Comparison of ENCODE assay signal across 11 mouse cellular contexts in the genomic region with DNA sequence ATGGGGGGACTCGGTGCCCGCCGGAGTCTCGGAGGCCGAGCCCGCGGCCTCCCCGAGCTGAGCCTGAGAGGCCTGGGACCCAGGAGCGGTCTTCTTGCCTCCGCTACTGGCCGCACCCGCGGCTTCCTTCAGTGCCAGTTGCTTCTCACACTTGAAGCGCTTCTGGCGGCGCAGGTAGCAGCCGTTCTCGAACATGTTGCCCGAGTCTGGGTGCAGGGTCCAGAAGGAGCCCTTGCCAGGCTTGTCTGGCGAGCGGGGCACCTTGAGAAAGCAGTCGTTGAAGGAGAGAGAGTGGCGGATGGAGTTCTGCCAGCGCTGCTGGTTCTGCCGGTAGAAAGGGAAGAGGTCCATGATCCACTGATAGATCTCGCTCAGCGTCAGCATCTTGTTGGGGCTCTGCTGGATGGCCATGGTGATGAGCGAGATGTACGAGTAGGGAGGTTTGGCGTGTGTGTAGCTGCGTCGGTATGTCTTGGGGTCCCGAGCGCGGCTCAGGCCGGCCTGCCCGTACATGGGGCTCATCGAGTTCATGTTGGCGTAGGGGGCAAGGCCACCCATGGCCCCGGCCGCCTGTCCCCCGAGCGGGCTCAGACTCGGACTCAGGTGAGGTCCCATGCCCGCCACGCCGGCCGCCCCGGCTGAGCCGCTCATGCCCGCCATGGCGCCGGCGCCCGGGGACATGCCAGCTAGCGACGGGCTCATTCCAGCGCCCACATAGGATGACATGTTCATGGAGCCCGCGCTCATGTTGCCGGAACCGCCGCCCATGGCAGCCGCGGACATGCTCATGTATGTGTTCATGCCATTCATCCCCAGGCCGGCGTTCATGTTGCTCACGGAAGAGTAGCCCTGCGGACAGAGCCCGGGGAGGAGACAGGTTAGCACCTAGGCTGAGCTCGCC. TPM values are rescaled to one million over a fixed set of nuclear protein-coding genes. Genes with fewer than 3 reads are reported as not detected.
DNase-seq lines count a peak whose midpoint lies in the region; ATAC-seq and TF ChIP-seq lines count a peak whose summit lies in the region.
"Had no signal": no experiment of that assay in that cellular context is flagged by ENCODE, and none has a peak within 500 bp of the region (broad histone marks: within the 10 kb centered on the region; RNA-seq: fewer than 3 reads in every experiment).

No protein-coding gene starts in this region.

- intact Hi-C loops in heart, postnatal 36 days (cut with DNase I) = no loop called here

- no peak for DNase-seq in heart, postnatal 36 days
- DNase-seq in R1 (ENCODE audit: low read depth, low spot score) = peak; percentile 43
- DNase-seq in intestine, embryonic 14.5 days (ENCODE audit: low spot score) = peak; percentile 70
- no peak for DNase-seq in midbrain, postnatal 0 days (ENCODE audit: low spot score)
- DNase-seq in urinary bladder, postnatal 25 days (ENCODE audit: low spot score) = no peak
- DNase-seq in left cerebral cortex, adult 8-10 months (ENCODE audit: low spot score in 2 of 2) = no peak
- DNase-seq in layer of hippocampus, adult 8-10 months (ENCODE audit: low spot score in 2 of 2) = no peak
- DNase-seq: cerebellum, adult 11-12 months; kidney, adult 8-10 months had no signal

- peak overlapping the region; percentile 49 for H3K4me3 ChIP-seq in heart, embryonic 11.5 days (ENCODE audit: low read depth, low read length)
- peak overlapping the region; percentile 41 for H3K4me3 ChIP-seq in intestine, embryonic 14.5 days (ENCODE audit: low read depth, low read length)
- H3K4me3 ChIP-seq in midbrain, postnatal 0 days (ENCODE audit: low read depth, low read length) = peak overlapping the region; percentile 24; the same call in 1 of the 2 replicates

- TF ChIP-seq CTCF in midbrain, postnatal 0 days (IDR thresholded peaks at IDR 0.05) = no peak

- no peaks in the 10 kb centered on the region for H3K36me3 ChIP-seq in heart, embryonic 11.5 days (ENCODE audit: control insufficient read depth, insufficient read depth, low read length)
- no peaks in the 10 kb centered on the region for H3K36me3 ChIP-seq in intestine, embryonic 14.5 days (ENCODE audit: control insufficient read depth, insufficient read depth, low read length)
- no peaks in the 10 kb centered on the region for H3K36me3 ChIP-seq in midbrain, postnatal 0 days (ENCODE audit: insufficient read depth, low read length)

- 0 out of 2 replicates have a peak, but pooled peaks cover 10% of the 10 kb centered on the region for H3K4me1 ChIP-seq in heart, embryonic 11.5 days (ENCODE audit: control insufficient read depth, insufficient read depth, low read length)
- H3K4me1 ChIP-seq in intestine, embryonic 14.5 days (replicated peaks; ENCODE audit: control insufficient read depth, insufficient read depth, low read length) = 0 out of 2 replicates have a peak, but pooled peaks cover 5% of the 10 kb centered on the region
- H3K4me1 ChIP-seq in midbrain, postnatal 0 days (ENCODE audit: insufficient read depth, low read length) = no peaks in the 10 kb centered on the region

- H3K27ac ChIP-seq in heart, embryonic 11.5 days (ENCODE audit: low read depth, low read length) = no peak overlapping the region
- no peak overlapping the region for H3K27ac ChIP-seq in intestine, embryonic 14.5 days (ENCODE audit: low read depth)
- no peak overlapping the region for H3K27ac ChIP-seq in midbrain, postnatal 0 days (ENCODE audit: low read depth, low read length)

- H3K27me3 ChIP-seq in heart, embryonic 11.5 days (ENCODE audit: control insufficient read depth, insufficient read depth, low read length) = peaks cover 98% of the 10 kb centered on the region
- peaks cover 100% of the 10 kb centered on the region for H3K27me3 ChIP-seq in intestine, embryonic 14.5 days (replicated peaks; ENCODE audit: control insufficient read depth, insufficient read depth, low read length)
- H3K27me3 ChIP-seq in midbrain, postnatal 0 days (ENCODE audit: insufficient read depth, low read length) = peaks cover 96% of the 10 kb centered on the region

- peak overlapping the region; percentile 71 for H3K4me2 ChIP-seq in heart, embryonic 11.5 days
- H3K4me2 ChIP-seq in intestine, embryonic 14.5 days (ENCODE audit: low read length) = peak overlapping the region; percentile 61
- H3K4me2 ChIP-seq in midbrain, postnatal 0 days (ENCODE audit: low read depth, low read length, poor library complexity, severe bottlenecking) = peak overlapping the region; percentile 29

- no peaks in the 10 kb centered on the region for H3K9me3 ChIP-seq in heart, embryonic 11.5 days (replicated peaks; ENCODE audit: control insufficient read depth, low read length)
- H3K9me3 ChIP-seq in intestine, embryonic 14.5 days (ENCODE audit: control insufficient read depth, low read length) = no peaks in the 10 kb centered on the region
- no peaks in the 10 kb centered on the region for H3K9me3 ChIP-seq in midbrain, postnatal 0 days (ENCODE audit: low read length)

- no peak for ATAC-seq in heart, embryonic 11.5 days (replicated peaks; ENCODE audit: insufficient number of reproducible peaks, low FRiP score, low TSS enrichment)
- ATAC-seq in intestine, embryonic 14.5 days (replicated peaks; ENCODE audit: low FRiP score, low TSS enrichment, low read depth) = no peak
- ATAC-seq in midbrain, postnatal 0 days (ENCODE audit: low FRiP score) = no peak

- WGBS in heart, embryonic 11.5 days (ENCODE audit: insufficient replicate concordance) = 2% methylated on average over 71 of the region's 71 CpGs
- 6% methylated on average over 71 of the region's 71 CpGs for WGBS in intestine, embryonic 14.5 days
- under 1% methylated on average over 68 of the region's 71 CpGs for WGBS in midbrain, postnatal 0 days

- H3K9ac ChIP-seq in heart, embryonic 11.5 days (ENCODE audit: low read depth, low read length) = no peak overlapping the region
- no peak overlapping the region for H3K9ac ChIP-seq in intestine, embryonic 14.5 days (ENCODE audit: low read length)
- 0 out of 2 replicates have a peak overlapping the region, but pooled peaks have one; percentile 24 for H3K9ac ChIP-seq in midbrain, postnatal 0 days (replicated peaks; ENCODE audit: low read length, poor library complexity, severe bottlenecking)

RNA-seq across cellular contexts. Expression of gene Foxa2, which starts 2.5 kb away (rescaled TPM):
- 0.17 and 0.73 TPM in 2 replicates for polyA plus RNA-seq in heart, embryonic 11.5 days (2014; fragmentation: Nextera tagmentation; extraction: Ambion mirVana)
- not detected for total RNA-seq in heart, postnatal 36 days (2021)
- 2.6 and 6.5 TPM in 2 replicates for polyA plus RNA-seq in intestine, embryonic 14.5 days (2014; fragmentation: Nextera tagmentation; extraction: Ambion mirVana)
- 7.0 and 11.1 TPM in 2 replicates for total RNA-seq in midbrain, postnatal 0 days (2014; rRNA removed)
- 2.7 and 3.3 TPM in 2 replicates for polyA plus RNA-seq in midbrain, postnatal 0 days (2015; fragmentation: Nextera tagmentation; extraction: Ambion mirVana)
- not detected for total RNA-seq in left cerebral cortex, adult 8-10 months (2022)
- total RNA-seq in layer of hippocampus, adult 8-10 months (2022) = not detected
- total RNA-seq: MEL had no signal

Comparison
In these comparisons a context has a peak if more than half of its experiments do, and no peak if none do; other contexts are left out.
1. DNase-seq: peak in R1 (single experiment) and intestine, embryonic 14.5 days (single experiment); none in heart, postnatal 36 days (0 of 2), midbrain, postnatal 0 days (single experiment), urinary bladder, postnatal 25 days (single experiment), left cerebral cortex, adult 8-10 months (0 of 2) and layer of hippocampus, adult 8-10 months (0 of 2).
2. Peak in every context shown above with its lines, with median percentiles within 50 percentile points of each other: H3K4me2 ChIP-seq and H3K4me3 ChIP-seq.